Mouse (Mus musculus) neural tube, embryonic 15.5 days (tissue): Measurements from ENCODE around the gene Sncb. TPM values are rescaled to one million over a fixed set of nuclear protein-coding genes. Genes with fewer than 3 reads are reported as not detected.
A peak's percentile ranks its signal among the peaks of the same experiment; 100 is the strongest.

Experiments
- ATAC-seq: fragments of 200-750 bp; cut with Nextera tagmentation; 2 replicates; pipeline ENCODE4 v1.8.0; 2017; ENCODE audit warnings: mild to moderate bottlenecking, moderate TSS enrichment, moderate library complexity; ENCODE audit not compliant: low FRiP score
- H3K27ac ChIP-seq: fragments of 300-500 bp; sonication (generic); replicated peaks from 2 replicates; pipeline ENCODE4 v1.5.1; 2015; ENCODE audit warnings: mild to moderate bottlenecking, inconsistent platforms
- H3K27me3 ChIP-seq: fragments of 300-500 bp; sonication (generic); replicated peaks from 2 replicates; pipeline ENCODE4 v1.6.1; 2015; ENCODE audit warnings: inconsistent platforms
- H3K36me3 ChIP-seq: fragments of 300-500 bp; sonication (generic); 2 replicates; pipeline ENCODE4 v1.6.1; 2015; ENCODE audit warnings: inconsistent platforms
- H3K4me1 ChIP-seq: fragments of 300-500 bp; sonication (generic); 2 replicates; pipeline ENCODE4 v1.6.1; 2015; ENCODE audit warnings: inconsistent platforms
- H3K4me2 ChIP-seq: fragments of 300-500 bp; sonication (generic); 2 replicates; pipeline ENCODE4 v1.6.1; 2015; ENCODE audit warnings: inconsistent platforms, mild to moderate bottlenecking, moderate library complexity
- H3K4me3 ChIP-seq: fragments of 300-500 bp; sonication (generic); replicated peaks from 2 replicates; pipeline ENCODE4 v1.5.1; 2015; ENCODE audit warnings: mild to moderate bottlenecking, inconsistent platforms
- H3K9ac ChIP-seq: fragments of 300-500 bp; sonication (generic); replicated peaks from 2 replicates; pipeline ENCODE4 v1.6.1; 2015; ENCODE audit warnings: mild to moderate bottlenecking, inconsistent platforms
- H3K9me3 ChIP-seq: fragments of 300-500 bp; sonication (generic); replicated peaks from 2 replicates; pipeline ENCODE4 v1.6.1; 2016; ENCODE audit warnings: inconsistent platforms
- WGBS: fragments of 180-500 bp; shearing (Covaris S2); methylation state at CpG from one replicate; pipeline ENCODE4 v1.1.7; 2015; ENCODE audit warnings: mixed read lengths; 5-methylcytosine and 5-hydroxymethylcytosine counted together
- polyA plus RNA-seq: library from polyadenylated mRNA; unstranded; fragments of >200 nt; fragmentation: Nextera tagmentation; extraction: Ambion mirVana; gene quantifications from 2 replicates; pipeline ENCODE4 v1.2.1, GENCODE M21; 2015

Gene Sncb
- polyA plus RNA-seq, 1 experiment from 2014 or later: 122 TPM

- Histone ChIP-seq H3K4me1 (peaks cover 53% of the 10 kb centered on the region), H3K9me3 (no peaks in the 10 kb centered on the region), H3K9ac (0 out of 2 replicates have a peak overlapping the region, but pooled peaks have one; percentile 6), H3K27me3 (peaks cover 3% of the 10 kb centered on the region; the same call in 1 of the 2 replicates), H3K36me3 (peaks cover 7% of the 10 kb centered on the region; the same call in 1 of the 2 replicates), H3K4me2 (peak overlapping the region; percentile 73), H3K27ac (no peak overlapping the region), H3K4me3 (no peak overlapping the region)
- no peak for ATAC-seq
- WGBS: 40% methylated on average over 6 of the region's 6 CpGs
Measured at GRCm38 (mm10) chr13:54746110-54746509, 20.3 kb downstream of the Sncb start.

- Histone ChIP-seq H3K9me3 (no peaks in the 10 kb centered on the region), H3K9ac (no peak overlapping the region), H3K4me2 (peak overlapping the region; percentile 48), H3K27me3 (peaks cover 24% of the 10 kb centered on the region), H3K4me1 (peaks cover 14% of the 10 kb centered on the region), H3K4me3 (peak overlapping the region; percentile 14), H3K36me3 (peaks cover 59% of the 10 kb centered on the region), H3K27ac (no peak overlapping the region)
- 8% methylated on average over 34 of the region's 34 CpGs for WGBS
- ATAC-seq: 0 out of 2 replicates have a peak, but pooled peaks have one; percentile 2
Measured at GRCm38 (mm10) chr13:54738213-54738601, 28.2 kb downstream of the Sncb start.

- Histone ChIP-seq H3K27me3 (peaks cover 24% of the 10 kb centered on the region), H3K4me3 (peak overlapping the region; percentile 14), H3K4me2 (peak overlapping the region; percentile 48), H3K27ac (no peak overlapping the region), H3K36me3 (peaks cover 59% of the 10 kb centered on the region), H3K4me1 (peaks cover 14% of the 10 kb centered on the region), H3K9ac (no peak overlapping the region), H3K9me3 (no peaks in the 10 kb centered on the region)
- WGBS: 3% methylated on average over 68 of the region's 87 CpGs
- ATAC-seq: peak; percentile 45; the same call in 1 of the 2 replicates
Measured at GRCm38 (mm10) chr13:54737488-54738212, 28.7 kb downstream of the Sncb start.

GRCm38 (mm10) chr13:54736931-54737330 is 29.5 kb downstream of the Sncb start:
- Histone ChIP-seq H3K27ac (no peak overlapping the region), H3K4me3 (no peak overlapping the region), H3K9ac (no peak overlapping the region), H3K36me3 (peaks cover 59% of the 10 kb centered on the region), H3K4me1 (peaks cover 14% of the 10 kb centered on the region), H3K27me3 (peaks cover 24% of the 10 kb centered on the region), H3K9me3 (no peaks in the 10 kb centered on the region), H3K4me2 (no peak overlapping the region)
- ATAC-seq: 0 out of 2 replicates have a peak, but pooled peaks have one; percentile 7
- 21% methylated on average over 3 of the region's 3 CpGs for WGBS

GRCm38 (mm10) chr13:54726131-54726530 is 40.3 kb downstream of the Sncb start:
- WGBS: 57% methylated on average over 11 of the region's 11 CpGs
- Histone ChIP-seq H3K27ac (no peak overlapping the region), H3K27me3 (no peaks in the 10 kb centered on the region), H3K36me3 (no peaks in the 10 kb centered on the region), H3K9me3 (no peaks in the 10 kb centered on the region), H3K4me2 (no peak overlapping the region), H3K4me3 (no peak overlapping the region), H3K4me1 (peaks cover 3% of the 10 kb centered on the region; the same call in 1 of the 2 replicates), H3K9ac (no peak overlapping the region)
- ATAC-seq: no peak

- H3K27me3 ChIP-seq: no peaks in the 10 kb centered on the region
- no peaks in the 10 kb centered on the region for H3K36me3 ChIP-seq
- no peaks in the 10 kb centered on the region for H3K9me3 ChIP-seq
- no peak overlapping the region for H3K27ac ChIP-seq
- no peak for ATAC-seq
- WGBS: 90% methylated on average over 3 of the region's 3 CpGs
- no peak overlapping the region for H3K4me3 ChIP-seq
- peaks cover 3% of the 10 kb centered on the region; the same call in 1 of the 2 replicates for H3K4me1 ChIP-seq
- H3K4me2 ChIP-seq: no peak overlapping the region
- H3K9ac ChIP-seq: no peak overlapping the region
Measured at GRCm38 (mm10) chr13:54723143-54723542, 43.3 kb downstream of the Sncb start.

GRCm38 (mm10) chr13:54716916-54717315 is 49.5 kb downstream of the Sncb start:
- Histone ChIP-seq H3K9ac (no peak overlapping the region), H3K27ac (no peak overlapping the region), H3K36me3 (no peaks in the 10 kb centered on the region), H3K4me3 (no peak overlapping the region), H3K27me3 (peaks cover 7% of the 10 kb centered on the region), H3K4me2 (no peak overlapping the region), H3K9me3 (no peaks in the 10 kb centered on the region), H3K4me1 (0 out of 2 replicates have a peak, but pooled peaks cover 5% of the 10 kb centered on the region)
- ATAC-seq: peak; percentile 40; the same call in 1 of the 2 replicates
- WGBS: 0% methylated on average over 5 of the region's 5 CpGs

GRCm38 (mm10) chr13:54714996-54715395 is 51.4 kb downstream of the Sncb start:
- no peak overlapping the region for H3K4me3 ChIP-seq

GRCm38 (mm10) chr13:54714393-54714792 is 52.0 kb downstream of the Sncb start:
- Histone ChIP-seq H3K36me3 (no peaks in the 10 kb centered on the region), H3K9ac (no peak overlapping the region), H3K27me3 (peaks cover 7% of the 10 kb centered on the region), H3K4me3 (no peak overlapping the region), H3K27ac (no peak overlapping the region), H3K4me2 (no peak overlapping the region), H3K4me1 (0 out of 2 replicates have a peak, but pooled peaks cover 5% of the 10 kb centered on the region), H3K9me3 (no peaks in the 10 kb centered on the region)
- 47% methylated on average over 4 of the region's 4 CpGs for WGBS
- no peak for ATAC-seq

More at GRCm38 (mm10) chr13:54714996-54715395, 51.4 kb downstream of the Sncb start:
- 59% methylated on average over 10 of the region's 10 CpGs for WGBS
- Histone ChIP-seq H3K27me3 (peaks cover 7% of the 10 kb centered on the region), H3K9ac (no peak overlapping the region), H3K27ac (no peak overlapping the region), H3K9me3 (no peaks in the 10 kb centered on the region), H3K4me1 (0 out of 2 replicates have a peak, but pooled peaks cover 5% of the 10 kb centered on the region), H3K36me3 (no peaks in the 10 kb centered on the region), H3K4me2 (no peak overlapping the region)
- ATAC-seq: no peak

GRCm38 (mm10) chr13:54710866-54711265 is 55.5 kb downstream of the Sncb start:
- no peak for ATAC-seq
- Histone ChIP-seq H3K9me3 (no peaks in the 10 kb centered on the region), H3K4me3 (no peak overlapping the region), H3K27me3 (peaks cover under 1% of the 10 kb centered on the region), H3K4me1 (no peaks in the 10 kb centered on the region), H3K27ac (no peak overlapping the region), H3K4me2 (no peak overlapping the region), H3K36me3 (no peaks in the 10 kb centered on the region), H3K9ac (no peak overlapping the region)
- 82% methylated on average over 3 of the region's 3 CpGs for WGBS
